Mouse (Mus musculus) olfactory bulb, adult 2 months (tissue): ENCODE measurements around the gene Sec63. TPM values are rescaled to one million over a fixed set of nuclear protein-coding genes. Genes with fewer than 3 reads are reported as not detected.

Source experiments
- H3K27ac ChIP-seq: fragments of 200-500 bp; 2 replicates; pipeline ENCODE4 v1.5.1; 2012; ENCODE audit warnings: low read depth, low read length; ENCODE audit not compliant: insufficient read depth
- H3K4me1 ChIP-seq: fragments of 200-500 bp; 2 replicates; pipeline ENCODE4 v1.6.1; 2012; ENCODE audit warnings: low read length; ENCODE audit not compliant: control insufficient read depth, insufficient read depth
- H3K4me3 ChIP-seq: fragments of 200-500 bp; 2 replicates; pipeline ENCODE4 v1.5.1; 2012; ENCODE audit warnings: mild to moderate bottlenecking, low read depth, low read length, moderate library complexity; ENCODE audit not compliant: insufficient read depth
- CTCF ChIP-seq: fragments of 200-500 bp; IDR thresholded peaks from 2 replicates; pipeline ENCODE4 v1.5.1; 2012; ENCODE audit warnings: low read depth, mild to moderate bottlenecking, low read length, moderate library complexity; ENCODE audit not compliant: insufficient read depth
- POLR2A ChIP-seq: fragments of 200-500 bp; IDR thresholded peaks from 2 replicates; pipeline ENCODE4 v1.6.1; 2012; ENCODE audit warnings: mild to moderate bottlenecking, low read depth, low read length, moderate library complexity; ENCODE audit not compliant: insufficient read depth
- WGBS: fragments of 180-500 bp; shearing (Covaris S2); methylation state at CpG from one replicate; pipeline ENCODE4 v1.1.7; 2018; 5-methylcytosine and 5-hydroxymethylcytosine counted together
- polyA plus RNA-seq: library from polyadenylated mRNA; stranded (reverse); fragments of >200 nt; gene quantifications from 2 replicates; pipeline ENCODE4 v1.2.4, GENCODE M21; 2012; ENCODE audit warnings: low replicate concordance; ENCODE audit not compliant: missing spikeins, insufficient read depth, insufficient read length

The Sec63 gene
- polyA plus RNA-seq, 1 experiment: not detected

DNA sequence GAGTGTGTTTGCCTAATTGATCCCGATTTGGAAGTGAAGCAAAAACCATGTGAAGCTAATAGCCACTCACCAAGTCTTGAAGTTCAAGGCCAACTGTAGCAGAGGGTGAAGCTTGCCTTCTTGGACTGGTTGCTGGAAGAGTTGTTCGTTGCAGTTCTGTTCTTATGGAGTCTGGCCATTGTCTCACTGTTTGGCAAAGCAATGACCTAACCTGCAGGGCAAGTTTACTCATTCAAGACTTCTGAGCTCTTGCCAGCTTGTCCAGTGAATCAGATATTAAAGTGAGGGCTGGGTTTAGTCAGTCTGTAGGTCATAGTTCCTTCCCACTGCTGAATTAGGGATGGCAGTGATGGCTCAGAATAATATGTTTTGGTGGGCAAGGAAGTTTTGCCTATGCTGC is 7.0 kb upstream of the Sec63 start:
- 72% methylated on average over 2 of the region's 2 CpGs for WGBS
- H3K27ac ChIP-seq: no peak overlapping the region
- H3K4me1 ChIP-seq: no peaks in the 10 kb centered on the region
- TF ChIP-seq CTCF (no peak), POLR2A (no peak)
- H3K4me3 ChIP-seq: no peak overlapping the region

DNA sequence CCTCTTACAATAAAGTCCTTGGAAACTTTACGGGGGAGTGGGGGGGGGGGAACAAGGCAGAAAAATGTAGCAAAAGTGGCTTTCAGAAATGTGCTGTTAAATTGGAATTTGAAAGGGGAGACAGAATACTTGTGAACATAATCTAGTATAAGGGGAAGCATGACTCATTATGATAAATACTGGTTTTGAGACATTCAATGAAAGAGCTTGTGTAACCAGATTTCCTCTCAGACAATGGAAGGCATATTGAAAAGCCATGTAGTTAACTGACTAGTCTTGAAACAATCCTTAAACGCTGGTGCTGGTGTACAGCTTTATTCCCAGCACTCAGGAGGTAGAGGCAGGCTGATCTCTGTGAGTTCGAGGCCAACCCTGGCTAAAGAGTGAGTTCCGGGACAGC is 1.6 kb upstream of the Sec63 start:
- no peak overlapping the region for H3K27ac ChIP-seq
- H3K4me3 ChIP-seq: no peak overlapping the region
- no peak for TF ChIP-seq CTCF
- no peak for TF ChIP-seq POLR2A
- WGBS: 59% methylated on average over 4 of the region's 4 CpGs
- H3K4me1 ChIP-seq: peaks cover 6% of the 10 kb centered on the region

DNA sequence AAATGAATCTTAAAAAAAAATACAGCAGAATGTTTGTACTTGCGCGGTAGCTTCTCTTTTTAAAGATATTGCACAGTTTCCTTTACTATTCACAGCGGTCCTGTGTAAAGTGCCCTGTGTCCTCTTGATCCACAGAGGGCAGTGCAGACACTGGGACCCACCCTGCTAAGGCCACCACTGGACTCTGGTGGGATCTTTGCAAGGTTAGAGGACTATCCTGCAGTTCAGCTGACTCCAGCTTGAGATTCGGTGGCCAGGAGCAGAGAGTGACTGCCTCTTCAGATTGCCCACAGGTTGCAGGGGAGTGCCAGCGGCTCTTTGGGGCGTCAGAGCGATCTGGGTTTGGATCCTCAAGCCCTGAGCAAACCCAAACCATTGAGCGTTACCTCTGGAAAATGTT is 967 bp upstream of the Sec63 start:
- WGBS: 63% methylated on average over 8 of the region's 8 CpGs
- Histone ChIP-seq H3K4me1 (peaks cover 6% of the 10 kb centered on the region), H3K4me3 (no peak overlapping the region), H3K27ac (no peak overlapping the region)
- TF ChIP-seq CTCF (no peak), POLR2A (no peak)

DNA sequence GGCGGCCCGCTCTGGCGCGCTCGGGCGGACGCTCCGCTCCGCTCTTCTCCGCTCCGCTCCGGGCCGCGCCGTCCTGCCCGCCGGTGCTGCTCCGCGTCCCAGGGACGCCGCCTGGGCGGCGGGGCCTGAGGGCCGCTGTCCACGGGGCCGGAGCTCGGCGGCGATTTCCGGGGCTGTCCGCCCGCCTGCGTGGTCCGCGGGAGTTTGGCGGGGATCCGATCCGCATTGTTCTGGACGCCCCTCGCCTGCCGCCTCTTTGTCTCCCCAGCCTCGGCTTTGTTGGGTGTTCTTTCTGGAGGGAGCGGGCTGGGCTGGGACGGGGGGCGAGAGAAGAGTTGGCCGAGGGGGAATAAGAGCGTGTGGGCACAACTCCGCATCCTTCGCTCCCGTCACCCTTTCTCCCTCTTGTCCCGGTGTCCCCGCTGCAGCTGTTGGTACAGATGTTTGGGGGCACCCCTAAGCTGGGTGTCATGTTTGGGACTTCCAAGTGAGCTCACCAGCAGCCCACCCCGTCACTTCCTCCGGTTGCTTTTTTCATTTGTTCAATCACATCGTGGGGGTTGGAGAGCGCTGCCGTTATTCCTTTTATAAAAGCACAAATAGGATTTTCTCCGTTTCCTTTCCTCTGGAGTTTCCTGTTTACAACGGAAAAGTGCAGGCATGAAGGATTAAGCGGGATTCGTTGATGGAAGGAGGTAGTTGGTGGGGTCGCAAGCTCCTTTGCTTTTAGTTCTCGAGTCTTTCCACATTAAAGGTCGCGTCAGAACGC is 789 bp downstream of the Sec63 start:
- 1% methylated on average over 66 of the region's 66 CpGs for WGBS
- TF ChIP-seq CTCF (no peak), POLR2A (no peak)
- Histone ChIP-seq H3K4me1 (peaks cover 6% of the 10 kb centered on the region), H3K27ac (peak overlapping the region; percentile 57), H3K4me3 (peak overlapping the region; percentile 87)

DNA sequence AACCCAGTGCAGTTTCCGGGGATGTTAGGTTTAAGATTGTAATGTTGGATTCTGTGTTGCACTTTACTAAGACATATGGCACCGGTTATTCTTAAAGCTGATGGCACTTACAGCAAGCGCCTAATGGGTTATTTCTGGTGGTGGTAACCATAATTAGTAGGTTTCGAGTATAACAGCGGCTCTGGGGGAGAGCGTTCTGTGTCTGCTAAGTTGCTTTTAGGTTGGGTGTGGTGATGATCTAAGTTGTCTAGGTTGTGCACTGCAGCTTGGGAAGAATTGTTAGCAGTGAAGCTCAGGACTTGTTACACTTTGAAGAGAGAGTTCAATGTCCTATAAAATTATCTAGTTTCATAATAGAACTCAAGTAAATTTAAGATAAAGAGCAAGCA is 1.4 kb downstream of the Sec63 start:
- WGBS: under 1% methylated on average over 6 of the region's 6 CpGs
- Histone ChIP-seq H3K4me1 (peaks cover 6% of the 10 kb centered on the region), H3K27ac (0 out of 2 replicates have a peak overlapping the region, but pooled peaks have one; percentile 57), H3K4me3 (peak overlapping the region; percentile 87)
- no peak for TF ChIP-seq POLR2A
- TF ChIP-seq CTCF: no peak

DNA sequence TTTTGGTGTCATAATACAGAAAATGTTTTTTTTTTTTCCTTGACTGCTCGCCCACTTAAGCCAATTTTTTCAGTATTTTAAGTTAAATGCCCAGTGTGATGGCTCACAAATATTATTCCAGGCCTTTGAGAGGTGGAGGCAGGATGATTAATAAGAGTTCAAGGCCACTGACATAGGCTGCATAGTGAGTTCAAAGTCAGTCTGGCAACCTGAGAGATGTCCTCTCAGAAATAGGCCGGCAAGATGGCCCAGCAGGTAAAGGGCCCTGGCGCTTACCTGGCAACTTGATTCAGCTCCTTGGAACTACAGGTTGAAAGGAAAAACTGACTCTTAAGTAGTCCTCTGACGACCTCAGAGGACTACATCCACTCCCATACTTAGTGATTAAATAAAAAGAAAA is 1.9 kb downstream of the Sec63 start:
- 40% methylated on average over 4 of the region's 4 CpGs for WGBS
- H3K4me3 ChIP-seq: no peak overlapping the region
- TF ChIP-seq POLR2A: no peak
- TF ChIP-seq CTCF: no peak
- peaks cover 6% of the 10 kb centered on the region for H3K4me1 ChIP-seq
- H3K27ac ChIP-seq: no peak overlapping the region

DNA sequence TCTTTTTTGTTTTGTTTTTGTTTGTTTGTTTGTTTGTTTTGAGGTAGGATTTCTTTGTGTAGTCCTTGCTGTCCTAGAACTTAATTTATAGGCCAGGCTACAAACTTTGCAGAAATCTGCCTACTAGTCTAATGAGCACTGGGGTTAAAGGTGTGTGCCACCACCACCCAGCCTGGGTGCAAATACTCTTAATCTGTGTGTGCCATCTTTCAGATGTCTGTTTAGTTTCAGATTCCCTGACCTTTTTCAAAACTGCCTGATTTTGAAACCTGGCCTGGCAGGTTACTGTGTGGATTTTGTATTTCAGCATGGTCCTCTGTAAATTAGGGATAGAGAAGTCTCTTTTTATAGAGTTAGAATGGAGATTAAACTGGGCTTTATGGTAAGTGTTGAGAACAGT is 4.0 kb downstream of the Sec63 start:
- Histone ChIP-seq H3K4me3 (no peak overlapping the region), H3K4me1 (peaks cover 4% of the 10 kb centered on the region), H3K27ac (no peak overlapping the region)
- TF ChIP-seq POLR2A (no peak), CTCF (no peak)

DNA sequence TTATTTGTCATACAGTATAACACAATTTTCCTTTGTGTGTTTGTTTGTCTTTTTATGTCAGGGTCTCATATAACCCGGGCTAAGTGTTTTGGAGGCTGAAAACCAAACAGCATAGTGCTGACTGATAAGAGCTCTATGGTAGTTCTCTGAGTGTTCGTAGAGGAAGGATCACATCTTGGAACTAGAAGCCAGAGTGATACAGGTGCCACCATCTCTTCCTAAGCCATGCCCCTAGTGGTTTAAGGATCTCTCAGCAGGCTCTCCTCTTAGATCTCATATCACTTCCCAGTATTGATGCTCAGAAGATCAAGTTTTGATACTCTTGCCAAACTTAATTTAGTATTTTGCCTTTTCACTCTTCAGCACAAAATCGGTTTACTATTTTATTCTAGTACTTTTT is 14.2 kb downstream of the Sec63 start:
- TF ChIP-seq CTCF: no peak
- no peak for TF ChIP-seq POLR2A
- 84% methylated on average over 3 of the region's 3 CpGs for WGBS
- Histone ChIP-seq H3K27ac (no peak overlapping the region), H3K4me1 (no peaks in the 10 kb centered on the region), H3K4me3 (no peak overlapping the region)

DNA sequence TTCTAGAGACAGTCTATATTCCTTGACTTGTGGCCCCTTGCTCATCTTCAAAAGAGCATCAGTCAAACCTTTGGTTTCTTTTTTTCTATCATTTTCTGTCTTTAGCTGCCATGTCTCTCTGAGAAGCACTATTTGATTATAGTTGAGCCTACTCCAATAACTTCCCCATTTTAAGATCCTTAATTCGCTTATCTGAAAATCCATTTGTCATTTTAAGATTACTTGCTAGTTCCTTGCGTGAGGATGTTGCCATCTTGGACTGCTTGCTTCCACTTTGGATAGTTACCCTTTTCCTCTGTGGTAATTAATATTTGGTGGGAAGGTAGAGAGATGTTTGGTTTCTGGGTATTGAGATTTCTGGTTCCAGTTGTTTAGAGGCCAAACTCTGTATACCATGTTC is 19.5 kb downstream of the Sec63 start:
- Histone ChIP-seq H3K4me1 (no peaks in the 10 kb centered on the region), H3K27ac (no peak overlapping the region), H3K4me3 (no peak overlapping the region)
- WGBS: 99% methylated on average over 2 of the region's 2 CpGs
- TF ChIP-seq CTCF (no peak), POLR2A (no peak)
